Comparison of ENCODE assay signal across 10 mouse cellular contexts in genomic region chr15:5193833-5194232, GRCm38 (mm10). TPM values are rescaled to one million over a fixed set of nuclear protein-coding genes. Genes with fewer than 3 reads are reported as not detected.
A peak's percentile ranks its signal among the peaks of the same experiment; 100 is the strongest.
DNase-seq lines count a peak whose midpoint lies in the region; ATAC-seq and TF ChIP-seq lines count a peak whose summit lies in the region.
"Had no signal": no experiment of that assay in that cellular context is flagged by ENCODE, and none has a peak within 500 bp of the region (broad histone marks: within the 10 kb centered on the region; RNA-seq: fewer than 3 reads in every experiment).

No protein-coding gene starts in this region.

- TF ChIP-seq CTCF in heart, adult 2 months (IDR thresholded peaks at IDR 0.05), result peak; percentile 77
- peak; percentile 71 for TF ChIP-seq CTCF in Patski (IDR thresholded peaks at IDR 0.05)

- DNase-seq in heart, adult 2 months, result no peak
- DNase-seq in heart, embryonic 10.5 days (ENCODE audit: low spot score), result no peak
- DNase-seq in lung, postnatal 36 days, result peak; percentile 38
- DNase-seq in lung, postnatal 14 days, result no peak
- no peak for DNase-seq in Patski (ENCODE audit: low read depth, low spot score)
- DNase-seq in urinary bladder, postnatal 10 days (ENCODE audit: low spot score), result no peak
- DNase-seq in testis, postnatal 14 days (ENCODE audit: low spot score), result no peak
- DNase-seq: heart, postnatal 4 days; thymus, adult 18-20 months had no signal

- intact Hi-C loops in heart, adult 2 months (cut with DNase I), result loop anchor here (5.0 kb wide), 1 partner anchor 1013 kb away; no protein-coding TSS in a partner anchor

- TF ChIP-seq EP300 in heart, adult 2 months (IDR thresholded peaks at IDR 0.05; ENCODE audit: insufficient read depth, low read depth, low read length), result no peak

- CTCF ChIA-PET in Patski (lab: Charles Lee), result interaction anchor here (1.2 to 8.0 kb wide), 11 partner anchors 11 to 1018 kb away, joined by 3 to 97 read pairs (median 5); no protein-coding TSS in a partner anchor

- POLR2A ChIA-PET in Patski (lab: Charles Lee), result interaction anchor here (1.2 kb wide), 1 partner anchor 44 kb away, joined by 3 read pairs; no protein-coding TSS in a partner anchor

- H3K79me2 ChIP-seq in heart, adult 2 months (replicated peaks; ENCODE audit: control insufficient read depth, insufficient read depth, low read length), result peaks cover 3% of the 10 kb centered on the region

- in situ Hi-C loops in Patski (cut with MboI; ENCODE audit: low pct_unique_long_range_greater_than_20kb), result loop anchor here (5.0 kb wide), 3 partner anchors 43 to 1013 kb away; no protein-coding TSS in a partner anchor

- no peaks in the 10 kb centered on the region for H3K9me3 ChIP-seq in heart, embryonic 10.5 days

- peak; percentile 5 for ATAC-seq in Patski
- ATAC-seq in neutrophil, adult 5-6 weeks (ENCODE audit: extremely low read depth, insufficient number of reproducible peaks, low FRiP score, poor library complexity, severe bottlenecking), result peak; percentile 50; the same call in 1 of the 2 replicates

- H3K27ac ChIP-seq in heart, adult 2 months, result no peak overlapping the region
- no peak overlapping the region for H3K27ac ChIP-seq in heart, embryonic 10.5 days

- no peak overlapping the region for H3K4me3 ChIP-seq in heart, adult 2 months
- H3K4me3 ChIP-seq in heart, embryonic 10.5 days, result no peak overlapping the region

- TF ChIP-seq POLR2A in heart, adult 2 months (IDR thresholded peaks at IDR 0.05; ENCODE audit: insufficient read depth, low read depth, low read length), result no peak

- peaks cover 17% of the 10 kb centered on the region for H3K4me1 ChIP-seq in heart, adult 2 months (ENCODE audit: control insufficient read depth, insufficient read depth, low read length)
- peaks cover 29% of the 10 kb centered on the region for H3K4me1 ChIP-seq in heart, embryonic 10.5 days

- H3K27me3 ChIP-seq in heart, adult 2 months (ENCODE audit: control insufficient read depth, insufficient read depth, low read length), result no peaks in the 10 kb centered on the region
- H3K27me3 ChIP-seq in heart, embryonic 10.5 days (ENCODE audit: insufficient read depth, poor library complexity, severe bottlenecking), result no peaks in the 10 kb centered on the region
- H3K27me3 ChIP-seq in Patski, result no peaks in the 10 kb centered on the region

- no peak overlapping the region for H3K9ac ChIP-seq in heart, adult 2 months (ENCODE audit: low read depth, low read length)

- peaks cover 23% of the 10 kb centered on the region for H3K36me3 ChIP-seq in heart, adult 2 months (ENCODE audit: control insufficient read depth, insufficient read depth, low read length)
- peaks cover 22% of the 10 kb centered on the region; the same call in 1 of the 2 replicates for H3K36me3 ChIP-seq in heart, embryonic 10.5 days

- 56% methylated on average over 3 of the region's 3 CpGs for WGBS in heart, adult 2 months
- WGBS in heart, embryonic 10.5 days, result 79% methylated on average over 3 of the region's 3 CpGs

RNA-seq across cellular contexts. Expression of gene Ttc33, which starts 8.5 kb away (rescaled TPM):
- total RNA-seq in heart, adult 2 months (2021), result 10 to 100 TPM; 37.5 to 45.2 TPM
- polyA plus RNA-seq in heart, adult 2 months (2012; rRNA removed), result 10.4 and 18.7 TPM in 2 replicates
- polyA plus RNA-seq in heart, embryonic 10.5 days (2016; fragmentation: Nextera tagmentation; extraction: Ambion mirVana), result 30.3 and 34.0 TPM in 2 replicates
- polyA plus RNA-seq in Patski (2021), result 59.8 TPM
- 49.3 and 51.8 TPM in 2 replicates for total RNA-seq in neutrophil, adult 5-6 weeks (2017)

RNA-seq across cellular contexts. Expression of gene Ptger4, which starts 50.2 kb away (rescaled TPM):
- 1 to 10 TPM; 1.8 to 2.8 TPM for total RNA-seq in heart, adult 2 months (2021)
- polyA plus RNA-seq in heart, adult 2 months (2012; rRNA removed), result 2.9 and 4.4 TPM in 2 replicates
- 0.90 and 1.8 TPM in 2 replicates for polyA plus RNA-seq in heart, embryonic 10.5 days (2016; fragmentation: Nextera tagmentation; extraction: Ambion mirVana)
- 4.8 TPM for polyA plus RNA-seq in Patski (2021)
- 8.6 and 9.0 TPM in 2 replicates for total RNA-seq in neutrophil, adult 5-6 weeks (2017)

RNA-seq across cellular contexts. Expression of gene Prkaa1, which starts 50.2 kb away (rescaled TPM):
- 10 to 100 TPM; 12.6 to 13.9 TPM for total RNA-seq in heart, adult 2 months (2021)
- 4.6 and 8.9 TPM in 2 replicates for polyA plus RNA-seq in heart, adult 2 months (2012; rRNA removed)
- polyA plus RNA-seq in heart, embryonic 10.5 days (2016; fragmentation: Nextera tagmentation; extraction: Ambion mirVana), result 21.1 and 22.7 TPM in 2 replicates
- polyA plus RNA-seq in Patski (2021), result 39.2 TPM
- 37.2 and 38.1 TPM in 2 replicates for total RNA-seq in neutrophil, adult 5-6 weeks (2017)
